Mouse (Mus musculus) testis, postnatal 14 days (tissue): ENCODE measurements around the gene Cltc.
"Not testable (repeated sequence)": the region's sequence is repeated elsewhere in the genome, so short reads cannot be mapped to it uniquely, and the experiment has no call there.

ENCODE experiments used
- DNase-seq: peaks from one replicate; pipeline ENCODE4 v3.0.0; 2021; ENCODE audit warnings: low spot score

Gene Cltc

DNA sequence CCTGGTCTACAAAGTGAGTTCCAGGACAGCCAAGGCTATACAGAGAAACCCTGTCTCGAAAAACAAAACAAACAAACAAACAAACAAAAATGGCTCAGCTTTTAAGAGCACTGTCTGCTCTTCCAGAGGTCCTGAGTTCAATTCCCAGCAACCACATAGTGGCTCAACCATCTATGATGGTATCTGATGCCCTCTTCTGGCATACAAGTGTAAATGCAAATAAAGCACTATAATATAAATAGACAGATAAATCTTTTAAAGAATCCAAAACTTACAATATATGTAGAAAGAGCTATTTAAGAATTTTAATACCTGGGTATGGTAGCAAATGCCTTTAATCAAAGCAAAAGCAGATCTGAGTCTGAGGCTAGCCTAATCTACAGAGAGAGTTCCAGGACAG, 19.1 kb downstream of the Cltc start:
- DNase-seq, result not testable (repeated sequence)

DNA sequence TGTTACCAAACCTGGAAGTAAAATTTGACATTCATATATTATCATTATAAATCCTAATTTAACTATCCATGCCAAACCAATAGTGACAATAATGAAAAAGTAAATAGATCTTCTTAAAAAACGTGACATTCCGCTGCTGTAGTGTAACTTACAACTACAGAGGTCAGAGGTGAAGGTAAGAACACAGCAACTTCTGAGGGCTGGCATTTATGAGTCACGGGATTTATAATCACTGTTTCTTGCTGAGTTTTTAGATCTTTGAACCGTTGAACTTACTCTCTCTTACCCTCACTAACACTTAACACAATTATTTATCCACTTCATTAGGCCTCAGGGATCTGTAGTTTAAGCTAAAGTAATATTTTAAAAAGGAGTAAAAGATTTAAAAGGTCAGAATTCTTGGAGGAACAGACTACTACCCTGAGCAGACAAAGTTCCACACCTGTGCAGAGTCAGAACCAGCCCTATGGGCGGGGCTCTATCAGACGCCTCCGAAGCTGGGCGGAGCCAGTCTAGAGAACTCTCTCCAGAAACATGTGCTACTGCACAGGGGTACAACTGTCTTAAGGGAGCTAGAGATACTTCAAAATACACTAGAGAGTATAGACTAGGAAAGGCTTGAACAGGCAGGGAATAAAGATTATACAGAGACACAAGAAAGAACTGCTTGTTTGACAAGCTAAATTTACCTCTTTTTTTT, 19.9 kb downstream of the Cltc start:
- DNase-seq, result no peak

DNA sequence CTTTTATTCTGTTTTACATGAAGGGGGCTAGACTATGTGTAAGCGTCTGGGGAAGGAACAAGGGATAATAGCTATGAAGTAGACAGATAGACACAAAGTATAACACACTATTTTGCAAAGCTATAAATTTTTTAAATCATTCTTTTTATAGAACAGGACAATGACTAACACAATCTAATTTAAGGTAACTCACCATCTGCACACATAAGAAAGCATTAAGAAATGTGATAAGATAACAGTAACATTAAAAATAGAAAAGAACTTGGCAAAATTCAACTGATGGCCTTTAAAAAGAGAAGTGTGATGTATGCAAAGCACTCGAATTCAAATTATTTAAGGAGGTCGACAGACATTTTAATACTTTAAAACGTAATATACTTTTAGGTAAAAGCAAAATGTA, 22.4 kb downstream of the Cltc start:
- DNase-seq, result no peak

DNA sequence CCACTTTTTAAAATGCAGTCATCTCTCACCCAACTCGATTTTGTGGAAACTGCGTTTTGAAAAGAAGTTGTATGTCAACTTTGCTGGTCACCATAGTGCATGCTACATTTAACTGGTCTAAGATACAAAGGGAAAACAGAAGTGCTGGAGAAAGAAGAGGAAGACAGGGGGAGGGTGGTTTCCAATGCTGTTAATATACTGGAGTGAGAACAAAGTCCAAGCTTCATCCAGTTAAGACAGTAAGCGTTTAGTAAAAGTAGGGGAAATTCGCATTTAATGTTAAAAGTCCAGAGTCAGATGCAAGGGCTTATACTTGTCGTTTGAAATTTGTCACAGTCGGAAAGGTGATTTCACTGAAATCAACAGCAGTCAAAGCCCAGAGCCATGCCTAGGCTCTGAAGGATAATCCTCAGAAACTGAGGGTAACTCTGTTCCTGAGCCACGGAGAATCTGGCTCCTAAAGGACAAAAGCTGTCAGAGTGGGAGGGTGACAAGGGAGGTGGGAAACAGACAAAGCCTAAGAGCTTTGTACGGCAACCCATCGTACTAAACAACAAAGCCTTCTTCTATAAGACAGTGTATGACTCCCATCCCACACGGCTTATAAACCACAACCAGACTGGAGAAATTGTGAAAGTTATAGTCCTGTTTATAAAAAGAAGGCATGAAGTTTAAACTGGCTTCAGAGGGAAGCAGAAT, 23.0 kb downstream of the Cltc start:
- DNase-seq, result no peak

DNA sequence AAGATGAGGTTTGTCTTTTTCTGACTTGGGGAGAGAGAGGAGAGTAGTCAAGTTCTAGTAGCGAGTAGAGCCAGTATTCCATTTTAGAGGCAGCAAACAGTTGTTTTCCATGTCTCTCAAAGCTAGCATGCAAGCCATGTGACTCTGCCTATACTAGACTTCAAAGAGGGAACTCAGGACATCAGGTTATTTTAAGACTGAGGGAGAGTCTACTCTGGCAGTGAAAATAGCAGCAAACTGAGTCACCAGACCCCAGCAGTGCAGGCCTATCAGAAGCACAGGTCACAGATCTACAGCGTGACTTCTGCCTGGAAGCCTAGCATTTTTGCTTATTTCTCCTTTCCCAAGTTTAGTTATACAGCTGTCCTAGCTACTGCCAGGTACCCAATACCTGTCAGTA, 25.9 kb downstream of the Cltc start:
- DNase-seq, result no peak

DNA sequence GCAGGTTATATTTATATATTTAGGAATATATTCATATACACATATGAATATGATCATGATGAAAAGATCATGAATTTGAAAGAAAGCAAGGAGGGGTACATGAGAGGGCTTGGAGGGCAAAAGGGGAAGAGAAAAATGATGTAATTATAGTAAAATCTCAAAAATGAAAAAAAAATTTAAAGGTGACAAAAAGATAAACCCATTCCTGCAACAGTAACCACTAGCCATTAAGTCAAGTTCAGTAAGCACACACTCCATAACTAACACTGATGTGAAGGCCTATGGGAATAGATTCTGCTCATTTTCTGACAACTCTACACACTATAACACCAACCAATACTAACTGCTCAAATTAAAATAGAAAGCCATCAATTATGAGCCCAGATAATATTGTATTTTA, 31.8 kb downstream of the Cltc start:
- DNase-seq, result no peak

DNA sequence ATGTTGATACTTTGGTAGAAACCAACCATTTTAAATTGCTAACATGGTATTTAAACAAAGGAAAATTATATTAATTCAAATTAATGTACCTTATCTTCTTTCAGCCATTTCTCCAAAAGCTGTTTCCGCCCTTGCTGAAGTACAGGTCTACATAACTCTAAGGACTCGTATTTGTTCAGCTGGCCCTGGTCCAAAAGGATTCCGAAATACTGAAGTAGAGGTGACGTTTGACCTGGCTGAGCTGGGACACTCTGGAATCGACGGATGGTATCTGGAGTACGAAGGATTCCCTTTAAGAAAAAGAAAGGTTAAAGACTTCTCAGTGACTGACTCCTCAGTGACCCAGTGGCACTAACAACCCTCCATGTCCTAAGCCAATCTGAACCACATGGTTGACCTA, 32.4 kb downstream of the Cltc start:
- DNase-seq, result no peak

DNA sequence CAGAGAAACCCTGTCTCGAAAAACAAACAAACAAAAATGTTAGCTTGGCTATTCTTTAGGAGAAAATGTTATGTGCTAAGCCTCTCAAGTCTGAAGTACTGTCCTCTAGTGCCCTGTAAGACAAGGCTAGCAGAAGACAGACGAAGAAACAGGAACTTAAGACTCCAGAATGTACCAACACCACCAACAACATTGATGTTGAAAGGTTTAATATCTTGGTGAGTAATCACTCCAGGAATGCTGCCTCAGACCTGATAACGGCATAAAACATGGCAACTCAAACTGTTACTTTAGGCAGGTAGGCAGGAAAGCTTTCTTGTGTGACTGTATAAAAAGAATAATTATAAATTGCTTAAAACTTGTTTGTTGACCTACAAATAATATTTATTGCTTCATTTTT, 33.4 kb downstream of the Cltc start:
- DNase-seq, result no peak

DNA sequence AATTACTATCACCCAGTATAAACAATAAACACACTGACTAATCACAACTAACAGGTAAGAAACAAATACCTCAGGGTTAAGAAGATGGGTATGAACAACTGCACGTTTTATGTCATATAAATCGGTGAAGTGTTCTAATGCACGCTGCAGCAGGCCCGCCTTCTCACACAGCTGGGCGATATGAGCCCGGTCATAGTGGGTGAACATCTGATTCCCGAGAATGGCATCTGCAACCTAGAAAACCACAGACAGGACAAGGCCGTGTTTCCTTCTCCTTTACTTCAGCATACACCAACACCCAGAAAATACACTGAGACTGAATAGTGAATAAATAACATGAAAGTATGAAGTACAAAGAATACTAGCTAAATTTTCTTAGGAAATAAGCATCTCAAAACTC, 38.0 kb downstream of the Cltc start:
- DNase-seq, result no peak

DNA sequence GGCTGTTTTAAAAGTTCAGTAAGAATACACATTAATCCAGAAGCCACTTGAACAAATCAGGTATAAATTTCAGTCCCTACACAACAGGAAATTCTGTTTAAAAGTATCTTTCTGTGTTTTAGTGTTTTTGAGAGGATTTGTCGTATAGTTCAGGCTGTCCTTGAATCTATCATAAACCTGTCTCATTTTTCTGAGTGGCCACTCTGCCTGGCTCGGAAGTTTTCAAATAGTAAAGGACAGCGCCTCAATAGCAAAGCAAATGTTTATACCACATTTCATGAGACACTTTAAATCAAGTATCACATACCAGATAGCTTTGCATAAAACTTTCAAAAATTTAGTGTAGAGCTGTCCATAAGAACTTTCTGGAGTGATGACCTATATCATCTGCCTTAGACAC, 39.0 kb downstream of the Cltc start:
- DNase-seq, result no peak

DNA sequence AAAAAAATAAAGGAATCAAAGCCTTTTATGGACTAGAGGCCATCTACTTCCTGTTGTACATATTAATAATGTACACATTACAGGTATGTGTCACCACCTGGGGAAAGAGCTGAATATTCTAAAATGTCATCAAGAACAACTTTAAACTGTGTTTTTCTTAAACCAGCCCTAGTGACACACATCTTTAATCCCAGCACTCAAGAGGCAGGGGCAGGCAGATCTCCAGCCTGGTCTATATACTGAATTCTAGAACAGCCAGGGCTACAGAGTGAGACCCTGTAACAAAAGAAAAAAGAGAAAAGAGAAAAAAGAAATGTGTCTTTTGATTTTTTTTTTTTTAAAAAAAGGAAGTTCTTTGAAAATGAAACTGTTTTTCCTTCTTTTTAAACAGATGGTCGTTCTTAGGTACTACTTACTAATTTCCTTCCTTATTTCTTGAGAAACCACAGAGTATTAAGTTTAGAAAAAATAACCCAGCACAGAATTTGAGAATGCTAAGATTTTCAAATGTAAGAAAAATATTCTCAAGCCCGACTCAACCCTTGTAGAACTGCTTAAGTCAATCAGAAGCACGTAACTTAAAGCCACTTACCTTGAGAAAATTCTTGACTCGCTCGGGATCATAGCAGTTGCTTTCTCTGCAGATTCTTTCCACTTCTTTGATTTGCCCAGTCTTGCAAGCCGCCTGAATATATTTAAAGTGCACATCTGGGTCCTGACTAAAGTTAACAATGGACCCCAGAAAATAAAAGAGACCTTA, 39.9 kb downstream of the Cltc start:
- no peak for DNase-seq

DNA sequence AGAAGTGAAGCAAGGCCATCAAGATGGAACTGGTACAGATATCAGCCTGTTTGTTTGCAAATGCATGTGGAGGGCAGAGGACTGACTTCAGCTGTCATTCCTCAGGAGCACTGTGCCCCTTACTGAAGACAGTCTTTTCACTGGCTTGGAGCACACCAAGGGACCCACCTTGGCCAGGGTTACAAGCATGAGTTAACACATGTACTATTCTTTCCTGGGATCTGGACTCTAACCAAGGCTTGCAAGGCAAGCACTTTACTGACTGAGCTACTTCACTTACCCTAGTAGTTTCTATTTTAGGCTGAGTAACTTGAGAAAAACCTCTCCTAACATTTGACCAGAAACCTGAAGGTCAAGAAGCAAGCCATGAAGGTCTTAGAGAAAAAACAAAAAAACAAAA, 42.8 kb downstream of the Cltc start:
- no peak for DNase-seq

DNA sequence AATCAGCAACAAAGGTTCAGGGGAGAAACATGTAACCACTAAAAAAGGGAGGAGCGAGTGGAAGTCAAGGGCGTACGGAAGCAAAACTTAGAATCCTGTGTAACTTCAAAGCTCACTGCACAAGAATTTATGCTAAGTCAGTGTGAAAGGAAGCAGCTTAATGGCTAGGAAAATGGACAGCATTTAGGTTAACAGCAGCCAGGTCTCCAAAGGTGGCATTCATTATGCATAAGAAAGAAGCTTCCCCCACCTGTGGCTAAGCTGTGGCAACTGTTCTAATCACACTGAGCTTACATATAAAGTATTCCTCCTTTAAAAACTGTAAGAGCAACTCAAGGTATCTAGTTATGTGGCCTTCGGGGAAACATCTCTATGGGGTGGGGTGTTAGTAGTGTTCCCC, 56.2 kb downstream of the Cltc start:
- DNase-seq, result no peak

DNA sequence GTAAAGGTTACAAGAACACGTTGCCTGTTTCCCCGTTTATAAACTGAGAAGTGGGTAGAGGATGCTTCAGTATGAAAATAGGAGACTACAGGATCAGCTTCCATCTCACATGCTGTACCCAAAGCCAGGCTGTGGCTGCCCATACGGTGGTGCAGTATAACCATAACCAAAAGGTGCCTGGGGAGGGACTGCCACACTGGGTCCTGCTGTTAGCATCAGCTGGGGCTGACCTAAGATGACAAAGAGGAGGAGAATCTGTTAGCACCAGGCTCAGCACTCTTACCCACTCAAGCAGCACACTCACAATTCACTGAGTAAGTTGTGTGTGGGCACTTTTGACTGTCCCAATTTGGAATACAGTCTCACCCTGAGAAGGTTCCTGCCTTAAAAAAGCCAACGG, 61.9 kb downstream of the Cltc start:
- no peak for DNase-seq

DNA sequence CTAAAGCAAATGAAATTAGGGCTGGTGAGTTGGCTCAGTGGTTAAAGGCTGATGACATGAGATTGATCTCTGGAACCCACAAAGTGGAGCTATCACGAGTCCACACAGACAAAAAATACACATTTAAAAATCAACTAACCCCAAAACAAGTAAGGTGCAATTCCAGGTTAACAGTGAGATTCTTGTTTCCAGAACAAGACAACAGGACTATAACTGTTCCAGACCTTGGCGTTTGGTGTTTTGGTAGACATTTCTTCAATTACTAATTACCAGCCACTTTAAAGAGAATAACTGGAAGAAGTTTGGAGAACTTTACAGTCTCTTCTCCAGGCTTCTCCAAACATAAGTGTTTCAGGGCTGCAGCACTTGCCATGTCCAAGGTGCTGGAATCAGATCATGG, 64.8 kb downstream of the Cltc start:
- DNase-seq, result no peak

DNA sequence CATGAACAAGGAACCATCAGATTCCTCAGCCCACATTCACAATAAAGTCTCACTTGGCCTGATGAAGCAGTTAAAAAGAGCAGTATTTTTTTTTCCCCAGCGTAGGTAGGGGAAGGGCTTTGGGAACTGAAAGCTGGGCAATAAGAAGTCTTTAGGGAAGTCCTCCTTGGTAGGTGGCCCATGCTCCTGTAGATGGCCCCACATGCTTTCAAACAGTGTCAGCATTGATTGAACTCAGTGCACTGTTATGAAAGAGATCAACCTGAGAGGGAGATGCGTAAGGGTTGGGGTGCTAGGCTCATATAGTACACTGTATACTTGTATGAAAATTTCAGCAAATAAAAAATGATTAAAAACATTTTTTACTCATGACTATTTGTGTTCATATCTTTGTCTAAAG, 65.4 kb downstream of the Cltc start:
- no peak for DNase-seq

DNA sequence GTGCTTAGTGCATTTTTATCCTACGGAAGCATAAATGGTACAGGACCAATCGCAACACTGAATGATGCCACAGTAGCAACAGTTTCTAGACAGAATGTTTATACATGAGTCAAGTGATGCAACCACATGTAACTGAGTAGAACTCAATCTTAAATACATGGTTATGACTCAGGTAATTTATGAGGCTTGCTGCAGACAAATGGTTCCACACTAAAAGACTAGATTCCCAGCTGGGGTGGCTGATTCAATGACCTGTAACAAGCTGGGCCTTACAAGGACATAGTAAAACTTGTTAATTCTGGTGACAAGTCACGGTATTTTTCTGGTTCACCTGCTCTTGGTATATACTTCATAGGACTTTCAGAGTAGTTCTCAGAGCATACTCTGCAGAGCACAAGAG, 65.9 kb downstream of the Cltc start:
- DNase-seq, result no peak

DNA sequence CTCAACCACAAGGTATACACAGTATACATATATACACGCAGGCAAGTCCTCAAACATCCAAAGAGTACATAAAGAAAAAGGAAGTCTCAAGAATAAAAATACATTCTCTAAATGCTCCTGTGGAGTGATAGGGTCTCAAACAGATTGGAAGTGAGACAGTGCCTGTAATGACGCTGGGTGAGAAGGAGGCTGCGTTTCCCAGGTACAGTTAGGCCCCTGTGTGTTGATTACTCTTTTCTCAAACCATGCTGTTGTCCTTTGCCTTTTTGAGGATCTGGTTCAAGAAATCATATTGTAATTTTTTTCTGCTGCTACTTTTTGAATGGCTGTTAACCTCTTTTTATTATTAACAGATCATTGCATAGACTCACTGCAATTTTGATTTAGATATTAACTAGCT, 67.0 kb downstream of the Cltc start:
- no peak for DNase-seq

DNA sequence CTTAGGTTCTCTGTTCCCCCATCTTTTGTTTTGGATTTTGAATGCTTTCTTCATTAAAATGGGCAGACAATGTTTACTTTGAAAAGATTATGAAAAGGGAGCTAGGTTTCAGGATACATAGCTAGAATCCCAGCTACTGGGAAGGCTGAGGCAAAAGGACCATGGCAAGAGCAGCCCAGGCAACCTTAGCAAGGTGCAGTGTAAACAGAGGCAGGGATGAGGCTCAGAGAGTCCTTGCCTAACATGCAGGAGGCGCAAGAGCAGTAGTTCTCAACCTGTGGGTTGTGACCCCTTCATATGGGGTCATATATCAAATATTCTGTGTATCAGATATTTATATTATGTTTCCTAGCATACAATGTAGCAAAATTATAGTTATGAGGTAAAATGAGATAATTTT, 72.0 kb downstream of the Cltc start:
- no peak for DNase-seq

DNA sequence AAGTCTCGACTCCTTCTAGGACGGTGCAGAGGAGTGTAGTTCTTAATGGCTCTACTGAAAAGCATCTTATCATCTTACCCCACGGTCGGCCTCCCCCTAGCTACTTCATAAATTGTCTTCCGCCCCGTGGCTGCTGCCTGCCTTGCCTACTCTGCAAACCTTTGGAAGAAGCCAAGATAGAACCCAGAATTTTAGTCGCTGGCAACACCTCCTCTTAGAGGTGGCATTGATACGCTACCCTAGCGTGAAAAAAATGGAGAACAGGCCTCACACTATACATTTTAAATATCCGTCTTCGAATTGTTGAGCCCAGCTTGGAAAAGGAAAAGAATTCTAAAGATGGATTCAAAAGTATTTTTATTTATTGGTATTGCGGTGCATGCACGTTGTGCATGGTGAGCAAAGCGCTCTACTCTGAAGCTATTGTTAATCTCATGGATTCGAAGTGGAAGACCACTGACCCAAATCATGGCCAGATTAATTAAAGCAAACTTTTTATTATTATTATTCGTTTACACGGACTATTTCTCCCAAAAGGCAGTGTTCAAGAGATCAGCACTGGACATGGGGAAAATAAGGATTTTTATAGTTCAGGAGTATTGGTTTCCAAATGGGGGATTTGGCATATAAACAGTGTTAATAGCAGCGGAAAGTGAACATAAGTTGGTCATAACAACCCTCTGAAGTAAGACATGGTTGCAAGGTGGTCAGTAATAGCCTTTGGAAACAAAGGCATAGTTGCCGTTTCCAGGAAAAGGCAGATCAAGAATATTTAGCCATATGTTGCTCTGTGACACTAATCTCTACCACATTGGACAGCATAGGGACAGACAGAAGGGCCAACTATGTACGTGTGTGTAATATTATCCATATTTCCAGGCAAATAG, 73.0 kb downstream of the Cltc start:
- DNase-seq, result no peak

DNA sequence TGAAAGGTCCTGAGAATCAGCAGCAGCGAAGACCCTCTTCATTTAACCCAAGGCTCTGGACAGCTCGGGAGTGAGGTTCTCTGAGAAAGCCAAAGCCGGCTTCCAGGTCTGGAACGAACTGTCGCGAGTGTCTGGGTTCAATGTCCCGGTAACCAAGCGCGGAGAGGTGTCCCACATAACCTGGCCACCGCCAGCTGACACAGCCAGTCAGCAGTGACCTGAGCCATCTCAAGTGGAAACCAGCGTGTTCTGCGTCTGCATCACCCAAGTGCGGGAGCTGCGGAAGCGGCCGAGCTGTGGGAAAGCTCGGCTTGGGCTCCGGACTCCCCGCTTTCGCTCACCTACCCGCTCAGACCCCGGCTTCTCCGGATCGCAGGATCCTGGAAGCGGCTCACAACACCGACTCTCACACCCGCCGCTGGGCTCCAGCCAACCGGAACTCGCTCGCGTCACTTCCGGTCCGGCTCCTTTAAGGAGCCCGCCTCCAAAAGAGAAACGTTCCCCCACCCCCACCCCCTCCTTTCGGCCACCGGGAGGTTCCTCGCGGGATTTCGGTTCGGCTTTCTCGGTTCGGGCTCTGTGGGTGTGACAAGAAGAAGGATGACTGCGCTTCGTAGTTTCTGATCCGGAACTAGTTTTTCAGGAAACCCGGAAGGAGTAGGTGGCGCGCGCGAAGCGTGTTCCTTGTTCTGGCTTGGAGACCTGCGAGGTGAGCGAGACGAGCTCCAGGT, 73.8 kb downstream of the Cltc start, which contains the start of the genes Vmp1 and Ptrh2:
Vmp1 (minus strand) TSS at position 442 of the 731 bp plus-strand sequence.
Ptrh2 (plus strand) TSS at position 591 of the 731 bp plus-strand sequence.
- DNase-seq, result peak; percentile 90
